ENCODE assay signal across 32 mouse cellular contexts in the genomic region with DNA sequence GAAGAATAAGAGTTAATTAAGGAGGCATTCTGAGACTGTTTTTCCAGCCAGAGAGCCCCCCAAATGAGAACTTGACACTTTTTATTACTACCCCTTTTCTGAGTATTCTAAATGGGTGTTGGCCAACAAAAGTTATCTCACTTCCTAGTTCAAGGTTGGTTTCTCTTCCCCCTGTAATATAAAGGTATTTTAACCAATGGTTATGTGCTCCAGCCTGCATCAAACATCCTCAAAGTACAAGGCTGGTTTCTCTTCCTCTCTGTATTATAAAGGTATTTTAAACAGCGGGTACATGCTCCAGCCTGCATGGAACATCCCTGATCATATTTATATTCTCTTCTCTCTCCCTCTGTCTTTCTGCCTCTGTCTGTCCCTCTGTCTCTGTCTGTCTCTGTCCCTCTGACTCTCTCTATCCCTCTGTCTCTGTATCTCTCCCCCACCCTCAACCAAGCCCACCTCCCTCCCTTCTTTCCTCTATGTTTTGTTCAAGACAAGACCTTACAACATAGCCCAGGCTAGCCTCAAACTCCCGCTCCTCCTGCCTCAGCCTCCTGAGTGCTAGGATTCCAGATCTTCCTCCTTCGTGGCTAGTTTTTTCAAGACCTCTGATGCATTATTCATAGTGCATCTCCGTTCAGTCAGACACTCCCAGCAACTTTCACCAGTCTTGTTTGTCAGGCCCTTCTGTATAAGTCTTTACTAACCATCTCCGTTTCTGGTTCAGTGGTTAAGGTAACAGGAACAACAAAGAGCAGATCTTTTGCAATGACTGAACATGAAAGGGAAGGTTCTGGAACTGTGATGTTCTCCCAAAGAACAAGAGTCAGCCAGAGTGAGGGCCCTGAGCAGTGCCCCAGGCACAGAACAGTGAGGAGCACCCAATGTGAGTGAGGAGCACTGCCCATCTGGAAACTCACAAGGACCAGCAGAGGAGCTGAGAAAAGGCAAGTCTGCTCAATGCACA. TPM values are rescaled to one million over a fixed set of nuclear protein-coding genes. Genes with fewer than 3 reads are reported as not detected.
A peak's percentile ranks its signal among the peaks of the same experiment; 100 is the strongest.
DNase-seq lines count a peak whose midpoint lies in the region; ATAC-seq and TF ChIP-seq lines count a peak whose summit lies in the region.
"Had no signal": no experiment of that assay in that cellular context is flagged by ENCODE, and none has a peak within 500 bp of the region (broad histone marks: within the 10 kb centered on the region; RNA-seq: fewer than 3 reads in every experiment).

No protein-coding gene starts in this region.

- DNase-seq in heart, adult 11 months = peak; percentile 67
- no peak for DNase-seq in heart, postnatal 10 days
- peak; percentile 12 for DNase-seq in CH12.LX (ENCODE audit: extremely low read depth)
- DNase-seq in kidney, adult 2 months = no peak
- no peak for DNase-seq in adrenal gland, adult 8-10 months
- DNase-seq: adrenal gland, postnatal 10 days; cerebellum, adult 11-12 months; cerebellum, adult 9-11 months; heart, postnatal 4 days; kidney, postnatal 14 days; layer of hippocampus, adult 9-11 months; liver; lung, adult 2 months; lung, postnatal 10 days; right cerebral cortex, postnatal 4 days; thymus, postnatal 14 days had no signal

- no peak for TF ChIP-seq POLR2A in CH12.LX (IDR thresholded peaks at IDR 0.05; ENCODE audit: low read depth, low read length)
- no peak for TF ChIP-seq POLR2A in small intestine, adult 2 months (IDR thresholded peaks at IDR 0.05; ENCODE audit: low read depth, low read length)
- no peak for TF ChIP-seq POLR2A in kidney, adult 2 months (IDR thresholded peaks at IDR 0.05; ENCODE audit: low read depth, low read length)

- peaks cover 14 to 29% of the 10 kb centered on the region in 2 experiments for H3K36me3 ChIP-seq in CH12.LX (replicated peaks in 1 of 2; ENCODE audit: control insufficient read depth in 1 of 2, insufficient read depth in 1 of 2, low read length in 1 of 2)
- peaks cover 7% of the 10 kb centered on the region for H3K36me3 ChIP-seq in small intestine, adult 2 months (ENCODE audit: control insufficient read depth, insufficient read depth, low read length)
- peaks cover 3% of the 10 kb centered on the region; the same call in 1 of the 2 replicates for H3K36me3 ChIP-seq in kidney, adult 2 months (ENCODE audit: control insufficient read depth, insufficient read depth, low read length)
- H3K36me3 ChIP-seq: forebrain, embryonic 10.5 days; forebrain, embryonic 15.5 days; stomach, embryonic 15.5 days had no signal

- intact Hi-C loops in heart, postnatal 10 days (cut with DNase I) = no loop called here

- H3K4me1 ChIP-seq in CH12.LX (ENCODE audit: control insufficient read depth in 1 of 2, insufficient read depth in 2 of 2) = peaks cover 8 to 21% of the 10 kb centered on the region in 2 experiments
- H3K4me1 ChIP-seq in small intestine, adult 2 months (ENCODE audit: control insufficient read depth, insufficient read depth, insufficient read length, low read length) = no peaks in the 10 kb centered on the region
- no peaks in the 10 kb centered on the region for H3K4me1 ChIP-seq in kidney, adult 2 months (ENCODE audit: control insufficient read depth, insufficient read depth, low read length)
- H3K4me1 ChIP-seq: embryonic facial prominence, embryonic 13.5 days; forebrain, embryonic 15.5 days; heart, embryonic 10.5 days; heart, embryonic 15.5 days; hindbrain, embryonic 13.5 days; neural tube, embryonic 12.5 days; stomach, embryonic 15.5 days had no signal

- in situ Hi-C loops in CH12.LX (cut with MboI; ENCODE audit: low pct_ligation_motif_present, low pct_unique_long_range_greater_than_20kb, low sequenced_read_pairs) = no loop called here

- peaks cover 6% of the 10 kb centered on the region for H3K9me3 ChIP-seq in CH12.LX (replicated peaks; ENCODE audit: low read length)
- H3K9me3 ChIP-seq: heart, embryonic 15.5 days; stomach, embryonic 15.5 days had no signal

- no peak for TF ChIP-seq RAD21 in CH12.LX (IDR thresholded peaks at IDR 0.05; ENCODE audit: low read depth, low read length)

- no peaks in the 10 kb centered on the region for H3K27me3 ChIP-seq in CH12.LX (replicated peaks)
- H3K27me3 ChIP-seq in small intestine, adult 2 months (ENCODE audit: control insufficient read depth, insufficient read depth, low read length) = no peaks in the 10 kb centered on the region
- no peaks in the 10 kb centered on the region for H3K27me3 ChIP-seq in kidney, adult 2 months (replicated peaks; ENCODE audit: control insufficient read depth, insufficient read depth, low read length)
- H3K27me3 ChIP-seq: embryonic facial prominence, embryonic 13.5 days; forebrain, embryonic 15.5 days; heart, embryonic 15.5 days; hindbrain, embryonic 13.5 days; neural tube, embryonic 12.5 days; stomach, embryonic 15.5 days had no signal

- H3K4me3 ChIP-seq in CH12.LX (replicated peaks in 1 of 3; ENCODE audit: low read depth in 2 of 3, low read length in 2 of 3, poor library complexity in 1 of 3) = no peak overlapping the region
- H3K4me3 ChIP-seq in small intestine, adult 2 months (ENCODE audit: low read depth, low read length) = no peak overlapping the region
- no peak overlapping the region for H3K4me3 ChIP-seq in kidney, adult 2 months (ENCODE audit: insufficient read depth, low read depth, low read length)
- H3K4me3 ChIP-seq: embryonic facial prominence, embryonic 13.5 days; forebrain, embryonic 10.5 days; forebrain, embryonic 15.5 days; heart, embryonic 10.5 days; heart, embryonic 15.5 days; hindbrain, embryonic 13.5 days; myocyte; neural tube, embryonic 12.5 days; stomach, embryonic 15.5 days had no signal

- no peak for TF ChIP-seq CTCF in CH12.LX (conservative IDR thresholded peaks at IDR 0.05 in 1 of 2, IDR thresholded peaks at IDR 0.05 in 1 of 2; ENCODE audit: low read depth in 2 of 2, low read length in 2 of 2)
- no peak for TF ChIP-seq CTCF in small intestine, adult 2 months (IDR thresholded peaks at IDR 0.05; ENCODE audit: extremely low read depth, insufficient read length, insufficient replicate concordance, low read depth, low read length)
- no peak for TF ChIP-seq CTCF in kidney, adult 2 months (conservative IDR thresholded peaks at IDR 0.05; ENCODE audit: insufficient read depth, insufficient read length, low read depth, low read length)

- H3K9ac ChIP-seq in CH12.LX (ENCODE audit: insufficient read depth, low read depth) = no peak overlapping the region
- H3K9ac ChIP-seq: embryonic facial prominence, embryonic 13.5 days; forebrain, embryonic 15.5 days; heart, embryonic 15.5 days; hindbrain, embryonic 13.5 days; liver, embryonic 14.5 days; neural tube, embryonic 12.5 days; stomach, embryonic 15.5 days had no signal

- dilution Hi-C loops in CH12.LX (cut with MboI; ENCODE audit: extremely low pct_ligation_motif_present, extremely low pct_unique_long_range_greater_than_20kb, low sequenced_read_pairs) = no loop called here

- no peak overlapping the region for H3K4me2 ChIP-seq in CH12.LX (ENCODE audit: insufficient read depth, low read depth, poor library complexity, severe bottlenecking)
- H3K4me2 ChIP-seq: embryonic facial prominence, embryonic 13.5 days; forebrain, embryonic 15.5 days; heart, embryonic 15.5 days; hindbrain, embryonic 13.5 days; midbrain, embryonic 11.5 days; neural tube, embryonic 12.5 days; stomach, embryonic 15.5 days had no signal

- no peaks in the 10 kb centered on the region for H3K79me2 ChIP-seq in CH12.LX (replicated peaks; ENCODE audit: control insufficient read depth, extremely low read depth, insufficient read depth, poor library complexity, severe bottlenecking)

- WGBS in small intestine, adult 2 months = 89% methylated on average over 5 of the region's 5 CpGs
- WGBS in kidney, adult 2 months = 81% methylated on average over 5 of the region's 5 CpGs

- no peak overlapping the region for H3K27ac ChIP-seq in CH12.LX (ENCODE audit: insufficient read depth, low read depth)
- 0 out of 2 replicates have a peak overlapping the region, but pooled peaks have one; percentile 7 for H3K27ac ChIP-seq in small intestine, adult 2 months (ENCODE audit: insufficient read depth, low read depth, low read length)
- H3K27ac ChIP-seq in kidney, adult 2 months (ENCODE audit: insufficient read depth, low read depth, low read length) = no peak overlapping the region
- H3K27ac ChIP-seq: embryonic facial prominence, embryonic 13.5 days; forebrain, embryonic 10.5 days; forebrain, embryonic 15.5 days; heart, embryonic 10.5 days; heart, embryonic 15.5 days; hindbrain, embryonic 13.5 days; liver, embryonic 14.5 days; neural tube, embryonic 12.5 days; stomach, embryonic 15.5 days had no signal

- no peak for TF ChIP-seq EP300 in CH12.LX (IDR thresholded peaks at IDR 0.05; ENCODE audit: low read length)

- peak; percentile 96 for ATAC-seq in granulocyte monocyte progenitor cell, adult 5-6 weeks (replicated peaks; ENCODE audit: poor library complexity, severe bottlenecking)
- ATAC-seq in CD4-positive, CD25-positive, alpha-beta regulatory T cell, adult 4 months = no peak
- ATAC-seq: forebrain, embryonic 15.5 days; intestine, embryonic 16.5 days; midbrain, embryonic 16.5 days had no signal

TF ChIP-seq in CH12.LX, 34 proteins besides CTCF, POLR2A, EP300 and RAD21:
- TF ChIP-seq RCOR1 (conservative IDR thresholded peaks at IDR 0.05; ENCODE audit: low read depth, low read length) = no peak
- no peak for TF ChIP-seq PAX5 (IDR thresholded peaks at IDR 0.05; ENCODE audit: low read length)
TF ChIP-seq in CH12.LX: peak in this region for 0.

RNA-seq across cellular contexts. Expression of gene Afg1l, which starts 41.2 kb away (rescaled TPM):
- 10 to 100 TPM; 25.4 to 26.6 TPM for total RNA-seq in heart, postnatal 10 days (2021)
- 4.6 and 6.9 TPM in 2 replicates for total RNA-seq in CH12.LX (2012; rRNA removed)
- total RNA-seq in CH12.LX (2014; rRNA removed) = 3.5 and 4.5 TPM in 2 replicates
- polyA plus RNA-seq in CH12.LX (2012; ENCODE audit: insufficient read length, low read depth) = 3.1 TPM in 2 replicates
- 3.9 and 7.7 TPM in 2 replicates for total RNA-seq in granulocyte monocyte progenitor cell, adult 5-6 weeks (2014; fragmentation: Nextera tagmentation)
- 3.0 and 5.8 TPM in 2 replicates for total RNA-seq in granulocyte monocyte progenitor cell, adult 5-6 weeks (2017)
- polyA plus RNA-seq in small intestine, adult 2 months (2012; rRNA removed) = 1.1 and 2.6 TPM in 2 replicates
- 14.9 and 21.7 TPM in 2 replicates for polyA plus RNA-seq in kidney, adult 2 months (2012; rRNA removed)
- total RNA-seq in adrenal gland, adult 8-10 months (2022) = 10 to 100 TPM; 16.8 to 21.0 (median 18.7) TPM
- polyA plus RNA-seq in CD4-positive, CD25-positive, alpha-beta regulatory T cell, adult 4 months (2017; shearing (Covaris generic)) = 1 to 10 TPM; 4.0 to 5.8 TPM

Comparison
In these comparisons a context has a peak if more than half of its experiments do, and no peak if none do; other contexts are left out.
1. DNase-seq: peak in heart, adult 11 months (single experiment) and CH12.LX (single experiment); none in heart, postnatal 10 days (0 of 2), kidney, adult 2 months (single experiment) and adrenal gland, adult 8-10 months (single experiment).